Mouse (Mus musculus) urinary bladder, postnatal 10 days (tissue): ENCODE results near the gene Hibadh.

ENCODE experiments used
- DNase-seq: peaks from one replicate; pipeline ENCODE4 v3.0.0; 2022; ENCODE audit warnings: low spot score

Gene Hibadh

GRCm38 (mm10) chr6:52567327-52568299, 72.6 kb downstream of the Hibadh start:
- DNase-seq: no peak

- no peak for DNase-seq
Measured at GRCm38 (mm10) chr6:52565210-52565609, 75.0 kb downstream of the Hibadh start.

GRCm38 (mm10) chr6:52562994-52563393, 77.2 kb downstream of the Hibadh start:
- no peak for DNase-seq

- no peak for DNase-seq
Measured at GRCm38 (mm10) chr6:52559041-52559440, 81.1 kb downstream of the Hibadh start.

- DNase-seq: no peak
Measured at GRCm38 (mm10) chr6:52544376-52544775, 95.8 kb downstream of the Hibadh start.

GRCm38 (mm10) chr6:52542464-52542863, 97.7 kb downstream of the Hibadh start:
- DNase-seq: no peak

- DNase-seq: no peak
Measured at GRCm38 (mm10) chr6:52539911-52540310, 100.3 kb downstream of the Hibadh start.

GRCm38 (mm10) chr6:52535072-52535704, 105.0 kb downstream of the Hibadh start:
- DNase-seq: no peak

- no peak for DNase-seq
Measured at GRCm38 (mm10) chr6:52532144-52532492, 108.1 kb downstream of the Hibadh start.

- DNase-seq: no peak
Measured at GRCm38 (mm10) chr6:52531366-52532143, 108.6 kb downstream of the Hibadh start.

- no peak for DNase-seq
Measured at GRCm38 (mm10) chr6:52530861-52531260, 109.3 kb downstream of the Hibadh start.

GRCm38 (mm10) chr6:52524226-52524625, 116.0 kb downstream of the Hibadh start:
- DNase-seq: no peak

GRCm38 (mm10) chr6:52518704-52519103, 121.5 kb downstream of the Hibadh start:
- DNase-seq: no peak

- no peak for DNase-seq
Measured at GRCm38 (mm10) chr6:52517272-52517671, 122.9 kb downstream of the Hibadh start.

GRCm38 (mm10) chr6:52513876-52514405, 126.2 kb downstream of the Hibadh start:
- no peak for DNase-seq

- no peak for DNase-seq
Measured at GRCm38 (mm10) chr6:52508789-52509188, 131.4 kb downstream of the Hibadh start.

- DNase-seq: no peak
Measured at GRCm38 (mm10) chr6:52507946-52508345, 132.2 kb downstream of the Hibadh start.

GRCm38 (mm10) chr6:52507171-52507570, 133.0 kb downstream of the Hibadh start:
- DNase-seq: no peak

- no peak for DNase-seq
Measured at GRCm38 (mm10) chr6:52505777-52506755, 134.1 kb downstream of the Hibadh start.

GRCm38 (mm10) chr6:52504676-52505460, 135.3 kb downstream of the Hibadh start:
- DNase-seq: no peak
